Mouse (Mus musculus) lung, adult 2 months (tissue): Measurements from ENCODE around the gene Glis1. TPM values are rescaled to one million over a fixed set of nuclear protein-coding genes. Genes with fewer than 3 reads are reported as not detected.

ENCODE experiments used
- DNase-seq: peaks from one replicate; pipeline ENCODE4 v3.0.0; 2022
- H3K4me1 ChIP-seq: fragments of 200-500 bp; 2 replicates; pipeline ENCODE4 v1.6.1; 2011; ENCODE audit warnings: low read length; ENCODE audit not compliant: control insufficient read depth, insufficient read depth
- H3K4me3 ChIP-seq: fragments of 200-500 bp; replicated peaks from 2 replicates; pipeline ENCODE3; 2011; ENCODE audit warnings: low read depth, mild to moderate bottlenecking, control low read depth, low read length; ENCODE audit errors: extremely low read depth
- CTCF ChIP-seq: fragments of 200-500 bp; IDR thresholded peaks from 2 replicates; pipeline ENCODE4 v1.5.1; 2011; ENCODE audit warnings: mild to moderate bottlenecking, low read length, control low read depth; ENCODE audit not compliant: insufficient read depth
- POLR2A ChIP-seq: fragments of 200-500 bp; IDR thresholded peaks from 2 replicates; pipeline ENCODE4 v1.6.1; 2011; ENCODE audit warnings: low read depth, mild to moderate bottlenecking, control low read depth, low read length, borderline replicate concordance; ENCODE audit errors: extremely low read depth
- WGBS: fragments of 180-500 bp; shearing (Covaris S2); methylation state at CpG from one replicate; pipeline ENCODE4 v1.1.7; 2018; 5-methylcytosine and 5-hydroxymethylcytosine counted together
- polyA plus RNA-seq: library from polyadenylated mRNA; depleted of rRNA; stranded (reverse); fragments of >200 nt; gene quantifications from 2 replicates; pipeline ENCODE4 v1.2.3, GENCODE M21; 2012

The Glis1 gene
- polyA plus RNA-seq, 1 experiment = 0.78 TPM

DNA sequence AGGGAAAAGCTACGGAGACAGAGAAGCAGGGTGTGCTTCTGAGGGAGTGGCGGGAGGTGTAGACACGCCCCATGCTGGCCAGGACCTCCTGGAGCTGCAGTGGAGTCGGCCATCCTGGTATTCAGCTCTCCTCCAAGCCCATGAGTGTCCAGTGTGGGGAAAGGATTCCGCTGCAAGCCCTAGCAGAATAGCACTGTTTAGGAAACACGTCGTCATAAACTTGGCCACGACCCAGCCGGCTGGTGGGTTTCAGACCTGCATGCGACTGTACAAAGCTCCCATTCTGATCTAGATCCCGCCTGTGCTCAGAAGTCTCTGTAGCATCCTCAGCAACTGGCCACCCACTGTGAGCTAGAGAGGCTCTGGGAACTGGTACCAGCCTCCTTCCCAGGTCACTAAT, 41.9 kb downstream of the Glis1 start:
- DNase-seq = no peak
- Histone ChIP-seq H3K4me3 (no peak overlapping the region), H3K4me1 (no peaks in the 10 kb centered on the region)
- TF ChIP-seq CTCF (no peak), POLR2A (no peak)
- WGBS = 33% methylated on average over 11 of the region's 11 CpGs

DNA sequence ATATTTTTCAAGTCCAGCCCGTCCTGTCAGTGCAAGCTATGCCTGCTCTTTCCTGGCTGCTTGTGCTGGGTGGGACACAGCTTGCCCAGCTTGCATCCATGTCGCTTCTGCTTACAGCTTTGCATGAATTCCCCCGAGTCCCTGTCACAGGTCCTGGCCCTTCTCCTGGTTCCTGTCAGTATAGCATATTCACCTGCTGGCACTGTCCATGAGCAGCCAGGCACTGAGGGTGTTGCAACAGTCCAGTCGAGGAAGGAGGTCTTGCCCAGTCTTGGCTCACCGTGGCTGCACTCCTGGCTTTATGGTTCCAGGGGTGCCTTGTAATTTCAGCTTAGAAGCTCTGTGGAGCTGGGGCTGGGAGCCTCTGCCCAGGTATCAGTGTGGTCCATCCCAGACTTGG, 44.6 kb downstream of the Glis1 start:
- H3K4me1 ChIP-seq = no peaks in the 10 kb centered on the region
- WGBS = 59% methylated on average over 5 of the region's 5 CpGs
- TF ChIP-seq CTCF (no peak), POLR2A (no peak)
- H3K4me3 ChIP-seq = no peak overlapping the region
- DNase-seq = no peak

DNA sequence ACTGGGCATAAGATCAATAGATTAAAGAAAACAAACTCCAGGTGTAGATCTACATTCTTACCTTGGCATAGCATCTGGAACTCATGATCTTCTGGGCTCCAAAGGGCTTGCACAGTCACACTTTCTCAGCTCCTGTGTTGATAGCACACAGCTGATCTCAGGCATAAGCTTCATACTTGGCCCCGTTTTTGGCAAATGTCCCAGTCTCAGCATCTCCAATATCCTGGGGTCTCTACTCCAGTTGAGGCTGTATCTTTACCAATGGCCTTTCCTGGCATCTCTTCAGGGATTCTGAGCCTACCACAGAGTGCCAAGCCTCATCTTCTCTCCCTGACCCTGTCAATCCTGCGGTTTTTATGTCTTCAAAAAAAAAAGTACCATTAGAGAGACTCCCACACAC, 48.1 kb downstream of the Glis1 start:
- DNase-seq = no peak
- Histone ChIP-seq H3K4me1 (no peaks in the 10 kb centered on the region), H3K4me3 (no peak overlapping the region)
- TF ChIP-seq CTCF (no peak), POLR2A (no peak)
- WGBS = 66% methylated on average over 2 of the region's 2 CpGs

DNA sequence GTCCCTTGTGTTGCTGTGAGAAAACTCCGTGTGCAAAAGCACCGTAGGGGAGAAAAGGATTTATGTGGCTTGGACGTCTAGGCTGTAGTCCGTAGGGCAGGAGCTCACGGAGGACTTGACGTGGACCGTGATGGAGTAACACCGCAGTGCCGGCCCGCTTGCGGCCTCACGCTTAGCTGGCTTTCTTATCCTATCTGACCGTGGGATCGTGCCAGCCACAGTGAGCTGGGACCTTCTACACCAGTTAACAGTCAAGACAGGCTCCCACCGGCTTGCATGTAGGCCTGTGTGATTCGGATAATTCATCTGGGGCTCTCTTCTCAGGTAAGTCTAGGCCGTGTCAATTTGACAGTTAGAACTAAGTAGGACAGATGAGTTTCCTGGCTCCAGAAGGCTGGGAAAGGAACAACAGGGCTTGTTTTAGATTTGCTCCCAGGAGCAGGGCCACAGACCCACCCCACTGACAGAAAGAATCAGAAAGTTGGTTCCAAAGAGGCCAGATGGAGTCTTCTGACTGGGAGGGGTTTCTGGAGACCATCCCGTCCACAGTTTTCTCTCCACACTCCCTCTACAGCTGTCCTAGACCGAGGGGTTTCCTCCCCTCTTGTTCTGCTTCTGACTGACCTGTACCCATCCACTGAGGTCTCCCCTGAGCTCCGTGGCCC, 49.3 kb downstream of the Glis1 start:
- no peak for DNase-seq
- Histone ChIP-seq H3K4me3 (no peak overlapping the region), H3K4me1 (no peaks in the 10 kb centered on the region)
- no peak for TF ChIP-seq CTCF
- no peak for TF ChIP-seq POLR2A
- WGBS = 91% methylated on average over 20 of the region's 20 CpGs

DNA sequence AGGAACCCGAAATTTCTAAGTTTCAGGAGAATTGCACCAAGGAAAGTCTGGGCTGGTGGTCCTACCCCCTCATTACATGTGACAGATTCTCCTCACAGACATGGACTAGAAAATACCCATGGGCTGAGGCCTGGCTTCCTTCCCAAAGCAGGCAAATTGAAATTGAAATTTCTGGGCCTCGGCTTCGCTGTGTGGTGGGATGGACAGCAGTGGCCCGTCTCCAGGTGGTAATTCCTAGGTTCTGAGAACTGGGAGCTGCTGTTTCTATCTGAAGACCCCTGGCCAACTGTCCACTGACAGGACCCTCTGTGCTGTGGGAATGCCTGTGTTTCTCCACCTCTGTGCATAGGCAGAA, 49.8 kb downstream of the Glis1 start:
- TF ChIP-seq POLR2A (no peak), CTCF (no peak)
- no peak for DNase-seq
- WGBS = 85% methylated on average over 4 of the region's 4 CpGs
- no peaks in the 10 kb centered on the region for H3K4me1 ChIP-seq
- H3K4me3 ChIP-seq = no peak overlapping the region

DNA sequence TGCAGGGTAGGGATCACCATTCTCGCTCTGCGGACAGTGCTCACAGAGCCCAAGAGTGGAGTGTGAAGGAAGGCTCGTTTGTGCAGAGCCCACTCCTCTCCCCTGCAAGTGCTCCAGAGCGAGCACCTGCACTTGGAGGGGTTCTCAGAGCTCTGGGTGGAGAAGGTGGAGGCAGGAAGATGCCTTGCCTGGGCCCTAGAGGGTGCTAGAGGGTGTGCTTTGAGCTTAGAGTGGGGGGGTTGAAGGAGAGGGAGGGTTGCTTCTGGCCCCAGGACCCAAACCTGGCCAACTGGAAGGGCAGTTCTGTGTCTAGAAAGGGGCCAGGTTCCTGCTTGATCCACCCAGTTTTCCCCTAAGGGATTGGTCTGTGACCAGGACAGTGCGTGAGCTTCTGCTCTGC, 51.5 kb downstream of the Glis1 start:
- WGBS = 62% methylated on average over 5 of the region's 5 CpGs
- TF ChIP-seq CTCF (peak; percentile 39; the same call in 1 of the 2 replicates), POLR2A (no peak)
- Histone ChIP-seq H3K4me3 (no peak overlapping the region), H3K4me1 (no peaks in the 10 kb centered on the region)
- no peak for DNase-seq

DNA sequence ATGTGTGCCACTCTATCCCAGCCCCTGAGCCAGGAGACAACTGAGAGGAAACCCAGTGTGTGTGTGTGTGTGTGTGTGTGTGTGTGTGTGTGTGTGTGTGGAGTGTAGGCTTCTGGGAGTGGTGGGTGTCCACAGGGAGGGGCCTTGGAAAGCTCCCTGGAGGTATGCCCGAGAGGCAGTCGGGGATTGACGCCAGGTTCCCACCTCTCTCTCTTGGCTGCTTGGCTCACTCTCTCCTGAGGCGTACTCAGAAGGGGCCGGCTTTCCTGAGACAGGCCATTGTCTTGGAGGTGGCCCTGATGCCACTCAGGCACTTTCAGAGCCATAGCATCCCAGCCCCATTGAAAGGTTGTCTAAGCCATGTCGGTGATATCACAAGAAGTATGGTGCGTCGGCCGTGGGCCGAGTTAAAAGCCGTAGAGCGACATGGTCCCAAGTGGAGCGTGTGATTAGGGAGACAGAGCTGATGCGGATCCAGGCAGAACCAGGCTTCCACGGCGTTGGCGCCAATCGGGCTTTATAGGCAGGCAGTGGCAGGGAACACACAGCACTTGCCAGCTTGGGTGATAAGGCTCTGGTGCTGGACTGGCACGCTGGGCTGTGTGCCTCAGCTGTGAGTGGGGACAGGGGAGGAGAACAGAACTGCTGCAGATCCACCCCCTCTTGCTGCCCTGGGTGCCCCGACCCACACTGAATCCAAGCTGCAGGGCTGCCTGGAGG, 54.9 kb downstream of the Glis1 start:
- 73% methylated on average over 20 of the region's 20 CpGs for WGBS
- no peak for TF ChIP-seq POLR2A
- no peak for TF ChIP-seq CTCF
- H3K4me1 ChIP-seq = no peaks in the 10 kb centered on the region
- no peak for DNase-seq
- H3K4me3 ChIP-seq = no peak overlapping the region

DNA sequence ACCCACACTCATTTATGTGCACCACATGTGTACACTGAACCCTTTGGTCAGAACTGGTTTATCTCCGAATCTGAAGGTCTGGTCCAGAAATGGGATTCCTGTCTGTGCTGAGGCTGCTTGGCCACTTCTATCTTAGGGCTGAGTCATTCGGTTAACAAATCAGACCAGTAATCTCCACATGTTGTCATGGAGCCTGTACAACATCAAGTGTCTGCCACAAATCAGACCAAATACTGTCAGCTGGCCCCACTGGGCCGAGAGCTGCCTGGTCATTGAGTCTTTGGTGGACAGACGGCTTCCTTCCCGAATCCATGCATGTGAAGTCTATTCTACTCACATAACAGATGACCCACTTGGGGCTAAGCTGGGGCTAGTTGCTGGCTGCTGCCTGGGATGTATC, 58.6 kb downstream of the Glis1 start:
- 54% methylated on average over 5 of the region's 5 CpGs for WGBS

DNA sequence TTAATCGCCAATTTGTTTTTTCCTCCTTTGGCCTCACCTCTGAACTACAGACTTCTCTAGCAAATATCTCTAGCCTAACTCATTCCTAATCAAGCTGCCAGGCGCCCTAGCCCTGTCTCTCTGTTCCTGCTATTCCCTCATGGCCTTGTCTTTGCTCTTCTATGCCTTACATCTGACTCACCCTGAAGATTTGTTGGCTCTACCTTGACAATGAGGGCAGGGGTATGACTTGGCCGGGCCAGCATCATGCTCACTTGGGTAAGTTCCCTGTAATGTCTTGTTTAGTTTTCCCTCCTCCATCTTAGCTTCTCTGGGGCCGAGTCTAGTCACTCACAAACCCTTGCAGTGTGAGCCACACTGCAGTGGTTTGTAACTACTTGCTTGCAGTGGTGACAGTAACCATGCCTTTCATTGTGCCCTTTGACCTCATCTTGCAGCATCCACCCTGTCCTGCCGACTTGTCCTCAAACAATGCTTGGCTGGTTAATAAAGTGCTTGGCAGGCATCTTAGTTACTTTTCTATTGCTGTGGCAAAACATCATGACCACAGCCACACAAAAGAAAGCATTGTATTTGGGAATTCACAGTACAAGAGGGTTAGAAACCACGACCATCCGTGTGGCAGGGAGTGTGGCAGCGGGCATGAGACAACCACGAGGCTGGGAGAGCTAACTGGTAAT, 61.5 kb downstream of the Glis1 start:
- Histone ChIP-seq H3K4me1 (no peaks in the 10 kb centered on the region), H3K4me3 (no peak overlapping the region)
- 73% methylated on average over 9 of the region's 9 CpGs for WGBS
- no peak for DNase-seq
- TF ChIP-seq CTCF (no peak), POLR2A (no peak)

More for the DNA sequence above, 58.6 kb downstream of the Glis1 start:
- TF ChIP-seq POLR2A (no peak), CTCF (no peak)
- DNase-seq = no peak
- no peak overlapping the region for H3K4me3 ChIP-seq
- H3K4me1 ChIP-seq = no peaks in the 10 kb centered on the region
